10 mouse cellular contexts compared by ENCODE assay signal in the genomic region with DNA sequence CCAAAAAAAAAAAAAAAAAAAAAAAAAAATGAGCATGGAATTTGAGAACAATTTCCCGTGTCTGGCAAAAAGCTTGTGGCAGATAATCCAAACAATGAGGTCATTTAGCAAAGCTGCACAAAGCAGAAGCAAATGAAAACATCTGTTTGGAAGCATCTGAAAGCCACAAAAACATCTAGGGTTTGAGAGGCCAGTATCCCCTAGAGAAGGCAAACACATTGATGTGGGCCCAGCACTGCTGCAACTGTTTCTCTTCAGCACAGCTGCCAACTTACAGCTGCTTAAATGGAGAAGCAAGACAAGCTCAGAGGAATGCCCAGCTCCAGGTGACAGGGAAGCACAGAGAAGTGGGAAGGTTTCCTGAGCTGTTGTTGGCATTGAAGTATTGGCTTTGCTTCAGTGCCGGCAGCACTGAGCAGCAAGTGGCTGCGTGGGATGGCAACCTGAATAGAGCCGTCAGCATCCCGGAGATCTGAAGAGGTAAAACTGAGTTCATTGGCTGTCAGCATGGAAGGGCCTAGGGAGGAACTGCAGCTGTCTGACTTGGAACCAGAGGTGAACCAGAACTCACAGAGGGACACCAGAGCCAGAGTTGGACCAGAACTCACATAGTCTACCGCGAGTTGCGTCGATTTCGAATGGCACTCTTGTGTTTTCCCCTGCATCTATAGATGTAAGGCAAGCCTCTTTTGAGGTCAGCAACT.
DNase-seq lines count a peak whose midpoint lies in the region; ATAC-seq lines count a peak whose summit lies in the region.
"Had no signal": no experiment of that assay in that cellular context is flagged by ENCODE, and none has a peak within 500 bp of the region (broad histone marks: within the 10 kb centered on the region; RNA-seq: fewer than 3 reads in every experiment).

No protein-coding gene starts in this region.

- no peak for ATAC-seq in hindbrain, embryonic 16.5 days
- ATAC-seq: forebrain, embryonic 15.5 days had no signal

- no peak overlapping the region for H3K9ac ChIP-seq in hindbrain, embryonic 16.5 days (ENCODE audit: low read depth, low read length)
- H3K9ac ChIP-seq: forebrain, embryonic 15.5 days had no signal

- H3K36me3 ChIP-seq in hindbrain, embryonic 10.5 days = no peaks in the 10 kb centered on the region
- H3K36me3 ChIP-seq in hindbrain, embryonic 16.5 days (ENCODE audit: control insufficient read depth, insufficient read depth, low read length) = no peaks in the 10 kb centered on the region
- H3K36me3 ChIP-seq: forebrain, embryonic 15.5 days had no signal

- no peaks in the 10 kb centered on the region for H3K27me3 ChIP-seq in hindbrain, embryonic 10.5 days (ENCODE audit: insufficient read depth, poor library complexity, severe bottlenecking)
- H3K27me3 ChIP-seq in hindbrain, embryonic 16.5 days (replicated peaks; ENCODE audit: control insufficient read depth, insufficient read depth, low read length) = no peaks in the 10 kb centered on the region
- H3K27me3 ChIP-seq: CH12.LX; forebrain, embryonic 15.5 days had no signal

- no peak overlapping the region for H3K4me2 ChIP-seq in hindbrain, embryonic 16.5 days (ENCODE audit: low read length)
- H3K4me2 ChIP-seq: forebrain, embryonic 15.5 days had no signal

- DNase-seq in hindbrain, embryonic 10.5 days (ENCODE audit: low spot score) = peak; percentile 6
- DNase-seq in Muller cell, postnatal 12 days (ENCODE audit: inconsistent ontology term) = peak; percentile 56
- peak; percentile 32 to 67 for DNase-seq in frontal cortex, adult 2 months (ENCODE audit: extremely low spot score in 1 of 2, low spot score in 1 of 2)
- peak; percentile 20 to 54 for DNase-seq in left cerebral cortex, adult 8-10 months (ENCODE audit: low spot score in 2 of 2)
- DNase-seq in retina, postnatal 1 day = no peak
- no peak for DNase-seq in spleen, postnatal 36 days (ENCODE audit: low spot score in 2 of 2)
- DNase-seq in ovary, postnatal 10 days (ENCODE audit: low spot score) = no peak

- no peaks in the 10 kb centered on the region for H3K9me3 ChIP-seq in hindbrain, embryonic 10.5 days
- H3K9me3 ChIP-seq in hindbrain, embryonic 16.5 days (ENCODE audit: control insufficient read depth, low read length) = no peaks in the 10 kb centered on the region
- H3K9me3 ChIP-seq: forebrain, embryonic 15.5 days had no signal

- H3K4me1 ChIP-seq in hindbrain, embryonic 10.5 days (replicated peaks) = 0 out of 2 replicates have a peak, but pooled peaks cover 4% of the 10 kb centered on the region
- H3K4me1 ChIP-seq in hindbrain, embryonic 16.5 days (ENCODE audit: control insufficient read depth, insufficient read depth, low read depth, low read length) = no peaks in the 10 kb centered on the region
- H3K4me1 ChIP-seq: forebrain, embryonic 15.5 days had no signal

- H3K27ac ChIP-seq in hindbrain, embryonic 10.5 days = no peak overlapping the region
- no peak overlapping the region for H3K27ac ChIP-seq in hindbrain, embryonic 16.5 days (ENCODE audit: low read depth, low read length)
- H3K27ac ChIP-seq: forebrain, embryonic 15.5 days had no signal

- WGBS in hindbrain, embryonic 10.5 days = 63% methylated on average over 10 of the region's 10 CpGs
- 56% methylated on average over 10 of the region's 10 CpGs for WGBS in hindbrain, embryonic 16.5 days

- no peak overlapping the region for H3K4me3 ChIP-seq in hindbrain, embryonic 10.5 days
- H3K4me3 ChIP-seq in hindbrain, embryonic 16.5 days (ENCODE audit: low read length) = no peak overlapping the region
- H3K4me3 ChIP-seq: forebrain, embryonic 15.5 days had no signal

Comparison
In these comparisons a context has a peak if more than half of its experiments do, and no peak if none do; other contexts are left out.
1. DNase-seq: peak in hindbrain, embryonic 10.5 days (single experiment), Muller cell, postnatal 12 days (single experiment), frontal cortex, adult 2 months (2 of 2) and left cerebral cortex, adult 8-10 months (2 of 2); none in retina, postnatal 1 day (single experiment), spleen, postnatal 36 days (0 of 2) and ovary, postnatal 10 days (single experiment).